Mouse (Mus musculus) embryonic fibroblast, embryonic 13.5 days (primary cell): ENCODE results near the gene Elp1.

Source experiments
- CTCF ChIP-seq: IDR thresholded peaks from 2 replicates; pipeline ENCODE4 v1.5.1; 2011; ENCODE audit warnings: mild to moderate bottlenecking, control low read depth, low read length, moderate library complexity, borderline replicate concordance; ENCODE audit not compliant: insufficient read depth
- POLR2A ChIP-seq: IDR thresholded peaks from 2 replicates; pipeline ENCODE4 v1.6.1; 2011; ENCODE audit warnings: low read depth, mild to moderate bottlenecking, control low read depth, low read length, moderate library complexity

DNA sequence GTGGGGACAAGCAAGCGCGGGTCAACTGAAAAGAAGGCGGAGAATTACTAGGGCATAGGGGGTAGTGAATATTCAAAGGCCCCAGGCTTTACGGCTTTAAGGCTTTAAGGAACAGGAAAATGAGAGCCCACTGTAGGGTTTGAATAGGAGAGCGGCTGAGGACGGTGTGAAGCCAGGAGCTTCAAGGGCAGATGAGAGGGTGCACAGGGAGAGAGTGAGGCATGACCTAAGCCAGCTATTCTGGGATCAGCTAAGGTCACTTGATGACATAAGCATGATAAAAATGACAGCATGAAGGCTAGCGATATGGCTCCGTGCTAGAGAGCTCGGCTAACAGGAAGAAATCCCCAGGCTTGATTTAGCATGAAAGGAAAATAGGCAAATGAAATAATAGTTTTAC, 82.7 kb downstream of the Elp1 start:
- no peak for TF ChIP-seq CTCF
- TF ChIP-seq POLR2A = no peak
